Mouse (Mus musculus): ENCODE measurements around the gene Tmem181a. TPM values are rescaled to one million over a fixed set of nuclear protein-coding genes. Genes with fewer than 3 reads are reported as not detected.
"Not testable (repeated sequence)": the region's sequence is repeated elsewhere in the genome, so short reads cannot be mapped to it uniquely, and the experiment has no call there.

Gene Tmem181a
- polyA plus RNA-seq, 1 experiment from 2014 or later: 32.5 TPM

- not testable (repeated sequence) for ATAC-seq
Observed at GRCm38 (mm10) chr17:6355256-6355655, 98.6 kb downstream of the Tmem181a start.

More at GRCm38 (mm10) chr17:6355256-6355655, 98.6 kb downstream of the Tmem181a start:
- 91% methylated on average over 10 of the region's 10 CpGs for WGBS
- not testable (repeated sequence) for H3K9me3 ChIP-seq; H3K36me3 ChIP-seq; H3K4me1 ChIP-seq (replicated peaks); H3K4me3 ChIP-seq (replicated peaks); H3K27ac ChIP-seq; H3K9ac ChIP-seq (replicated peaks); H3K27me3 ChIP-seq; H3K4me2 ChIP-seq (replicated peaks)

Other genes with a start within 250 kb of the Tmem181a start
- 10.9 and 11.4 TPM in 2 replicates for gene Serac1, start 177.1 kb upstream of the Tmem181a start, polyA plus RNA-seq (2015; fragmentation: Nextera tagmentation; extraction: Ambion mirVana)
- 202 and 216 TPM in 2 replicates for gene Gtf2h5, start 177.1 kb upstream of the Tmem181a start, polyA plus RNA-seq (2015; fragmentation: Nextera tagmentation; extraction: Ambion mirVana)
- gene Tulp4, start 150.4 kb upstream of the Tmem181a start, polyA plus RNA-seq (2015; fragmentation: Nextera tagmentation; extraction: Ambion mirVana): 154 and 171 TPM in 2 replicates
- 48.2 and 53.2 TPM in 2 replicates for gene Dynlt1a, start 60.6 kb downstream of the Tmem181a start, polyA plus RNA-seq (2015; fragmentation: Nextera tagmentation; extraction: Ambion mirVana)
- gene Dynlt1b, start 173.3 kb downstream of the Tmem181a start, polyA plus RNA-seq (2015; fragmentation: Nextera tagmentation; extraction: Ambion mirVana): 1,193 and 1,210 TPM in 2 replicates

Data from midbrain, embryonic 13.5 days (tissue).